Mouse (Mus musculus): ENCODE measurements around the gene Sema4c.

Sema4c gene

DNA sequence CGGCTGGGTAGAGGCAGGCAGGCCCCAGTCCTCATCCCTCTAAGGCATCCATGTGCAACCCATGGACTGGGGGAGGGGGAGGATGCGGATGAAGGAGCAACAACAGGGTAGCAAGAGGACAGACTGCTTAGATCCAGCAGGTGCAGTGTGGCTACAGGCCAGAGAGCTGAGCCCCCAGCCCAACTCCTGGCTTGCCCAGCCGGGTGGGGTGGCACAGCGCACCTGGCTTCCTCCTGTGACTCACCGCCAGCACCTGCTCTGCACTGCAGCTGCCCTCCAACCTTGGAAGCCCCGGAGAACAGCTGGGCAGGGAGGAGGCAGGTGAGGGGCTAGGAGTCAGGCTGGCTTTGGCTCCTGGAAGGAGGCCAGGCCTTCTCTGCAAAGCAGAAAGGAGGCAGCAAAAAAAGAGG is 21.8 kb upstream of the Sema4c start:
- DNase-seq (ENCODE audit: low spot score) = no peak

DNA sequence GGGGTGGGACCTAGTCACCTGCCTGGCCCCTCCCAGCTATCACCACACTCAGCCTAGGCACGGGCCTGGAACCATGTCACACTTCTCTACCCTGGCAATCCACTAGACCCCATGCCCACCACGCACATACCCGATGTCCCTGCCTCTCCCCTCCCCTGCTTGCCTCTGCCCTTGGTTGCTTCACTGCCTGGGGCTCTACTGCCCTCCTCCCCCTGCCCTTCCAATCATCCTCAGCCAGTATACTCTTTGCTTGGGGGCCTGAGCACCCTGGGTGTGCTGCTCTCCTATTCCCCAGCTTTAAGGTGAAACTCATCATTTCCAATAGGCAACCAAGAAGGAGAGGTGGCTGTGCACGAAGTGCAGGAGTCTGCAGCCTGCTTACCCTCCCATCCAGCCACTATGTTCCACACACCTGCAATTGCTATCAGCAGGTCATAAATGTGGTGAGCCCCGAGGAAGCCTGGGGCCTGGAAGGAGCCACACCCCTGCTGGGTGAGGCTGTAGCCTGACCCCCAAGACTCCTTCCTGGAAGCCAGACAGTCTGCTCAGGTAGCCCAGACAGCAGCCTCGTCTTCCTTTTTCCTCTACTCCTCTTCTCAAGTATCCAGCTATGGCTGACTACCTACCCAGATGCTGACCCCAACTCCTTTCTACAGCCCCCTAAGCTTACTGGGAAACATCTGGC is 19.0 kb upstream of the Sema4c start:
- DNase-seq (ENCODE audit: low spot score) = no peak

DNA sequence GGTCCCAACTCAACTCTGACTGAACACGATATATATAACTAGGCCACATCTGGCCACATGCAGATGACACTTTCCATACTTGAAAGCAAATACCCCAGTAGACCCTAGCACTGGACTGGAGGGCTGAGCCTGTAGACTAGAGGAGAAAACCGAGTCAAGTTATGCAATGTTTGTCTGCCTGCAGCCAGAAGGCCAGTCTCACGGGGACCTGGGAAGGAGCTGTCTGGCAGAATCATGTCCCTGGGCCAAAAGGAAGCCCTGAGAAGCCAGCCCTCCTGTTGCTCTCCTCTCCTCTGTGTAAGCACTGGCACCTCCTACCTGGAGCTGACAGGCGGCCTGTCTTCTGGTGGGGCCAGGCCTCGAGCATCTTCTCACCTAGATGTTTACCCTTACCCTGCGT is 17.2 kb upstream of the Sema4c start:
- DNase-seq (ENCODE audit: low spot score) = no peak

DNA sequence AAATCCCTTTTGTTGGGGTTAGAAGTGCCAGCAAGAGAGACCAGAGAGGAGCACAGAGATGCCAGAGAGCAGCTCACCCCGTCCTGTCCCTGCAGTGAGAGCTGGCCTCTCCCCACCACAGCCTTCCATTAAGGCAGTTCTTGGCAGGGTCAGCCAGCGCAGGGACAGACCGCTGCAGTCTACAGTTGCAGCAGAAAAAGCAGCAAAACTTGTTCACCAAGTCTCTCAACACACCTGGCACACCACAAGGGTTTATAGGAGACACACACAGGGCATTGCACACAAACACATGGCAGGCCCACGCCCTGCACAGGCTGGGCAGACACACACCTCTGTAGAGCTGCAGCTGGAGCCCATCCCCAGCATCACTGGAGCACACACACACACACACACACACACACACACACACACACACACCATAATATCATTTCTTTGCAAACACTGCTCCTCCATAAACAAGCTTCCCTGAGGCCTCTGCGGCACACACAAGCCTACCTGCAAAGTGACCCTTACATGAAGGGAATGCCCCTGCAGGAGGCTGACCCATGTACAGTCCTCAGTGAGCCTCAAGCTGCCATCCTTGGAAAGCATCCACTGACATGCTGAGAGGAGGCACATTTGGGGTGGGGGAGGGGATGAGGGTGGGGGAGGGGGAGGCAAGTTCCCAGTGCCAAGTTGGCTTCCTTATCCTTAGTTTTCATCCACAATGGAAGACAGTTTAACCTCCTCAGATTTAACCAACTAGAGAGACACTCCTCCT is 16.2 kb upstream of the Sema4c start:
- DNase-seq (ENCODE audit: low spot score) = no peak

DNA sequence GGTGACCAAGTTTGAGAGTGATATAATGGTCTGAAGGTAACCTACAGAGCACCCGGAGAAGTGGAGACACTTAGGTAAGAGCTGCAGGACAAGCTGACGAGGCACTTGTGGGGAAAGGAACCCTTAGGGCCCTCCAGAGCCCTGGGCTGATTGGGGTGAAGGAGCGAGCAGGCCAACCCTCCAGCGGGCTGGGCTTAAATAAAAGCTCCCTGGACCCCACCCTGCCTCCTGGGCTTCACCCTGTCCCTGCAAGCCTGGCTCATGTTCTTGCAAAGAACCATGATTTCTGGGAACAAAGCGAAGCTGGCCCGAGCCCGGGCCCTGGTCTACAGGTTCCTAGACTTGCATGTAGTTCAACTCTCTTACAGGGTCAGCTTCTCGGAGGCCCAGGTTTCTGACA is 15.4 kb upstream of the Sema4c start:
- DNase-seq (ENCODE audit: low spot score) = no peak

DNA sequence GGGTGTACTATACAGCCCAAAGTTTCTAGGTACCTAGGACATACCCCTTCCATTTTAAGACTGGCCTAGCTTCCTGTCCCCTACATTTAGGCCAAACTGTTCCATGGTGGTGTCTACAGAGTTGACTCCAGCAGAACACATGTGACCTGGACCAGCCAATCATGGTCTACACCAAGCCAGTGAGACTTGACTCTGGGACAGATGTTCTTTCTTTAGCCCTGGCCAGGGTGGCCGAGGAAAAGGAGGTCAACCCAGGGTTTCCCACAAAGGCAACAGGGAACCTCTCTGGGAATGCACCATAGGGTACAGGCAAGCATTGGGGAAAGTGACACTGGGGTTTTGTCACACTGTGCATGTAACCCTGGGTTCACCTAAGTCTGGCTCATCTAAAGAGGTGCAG is 14.6 kb upstream of the Sema4c start:
- DNase-seq (ENCODE audit: low spot score) = no peak

DNA sequence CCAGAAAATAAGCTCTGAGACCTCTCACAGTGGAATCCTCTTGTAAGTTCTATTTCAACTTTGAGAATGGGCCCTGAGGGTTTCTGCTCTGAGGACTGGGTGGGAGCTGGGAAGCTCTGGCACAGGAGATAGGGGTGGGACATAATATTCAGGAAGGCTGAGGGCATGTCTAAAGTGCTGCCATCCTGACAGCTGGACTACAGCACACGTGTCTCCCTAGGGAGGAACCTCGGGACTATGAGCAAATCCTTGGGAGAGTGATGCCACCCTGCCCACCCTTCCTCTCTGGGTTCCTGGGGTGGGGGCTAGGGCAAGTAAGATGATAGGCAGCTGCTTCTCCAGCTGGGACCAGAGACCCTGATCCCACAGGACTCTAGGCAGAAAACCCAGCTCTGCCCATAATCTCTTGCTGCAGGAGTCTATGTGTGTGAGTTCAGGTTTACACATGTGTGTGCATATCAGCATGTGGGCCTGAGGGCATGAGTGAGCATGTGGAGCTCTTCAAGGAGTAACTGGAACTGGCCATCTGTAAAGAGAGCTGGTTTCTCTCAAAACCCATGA is 14.1 kb upstream of the Sema4c start:
- no peak for DNase-seq (ENCODE audit: low spot score)

DNA sequence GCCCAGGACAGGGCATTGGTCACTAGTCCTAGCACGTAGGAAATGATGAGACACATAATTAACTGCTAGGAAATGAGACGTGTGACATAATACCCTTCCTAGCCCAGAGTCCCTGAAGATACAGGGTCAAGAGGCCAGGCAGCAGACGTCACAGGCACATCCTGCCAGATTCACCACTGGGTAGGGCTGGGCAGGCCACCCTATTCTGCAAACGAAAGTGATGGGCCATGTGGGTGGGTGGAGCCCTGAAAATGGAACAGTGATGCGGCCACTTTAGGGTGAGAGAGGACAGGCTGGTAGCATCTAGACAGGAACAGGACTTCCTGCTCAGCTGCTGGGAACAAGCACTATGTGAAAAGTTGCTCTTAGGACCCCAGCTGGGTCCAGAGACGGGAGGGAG is 13.5 kb upstream of the Sema4c start:
- peak; percentile 85 for DNase-seq (ENCODE audit: low spot score)

DNA sequence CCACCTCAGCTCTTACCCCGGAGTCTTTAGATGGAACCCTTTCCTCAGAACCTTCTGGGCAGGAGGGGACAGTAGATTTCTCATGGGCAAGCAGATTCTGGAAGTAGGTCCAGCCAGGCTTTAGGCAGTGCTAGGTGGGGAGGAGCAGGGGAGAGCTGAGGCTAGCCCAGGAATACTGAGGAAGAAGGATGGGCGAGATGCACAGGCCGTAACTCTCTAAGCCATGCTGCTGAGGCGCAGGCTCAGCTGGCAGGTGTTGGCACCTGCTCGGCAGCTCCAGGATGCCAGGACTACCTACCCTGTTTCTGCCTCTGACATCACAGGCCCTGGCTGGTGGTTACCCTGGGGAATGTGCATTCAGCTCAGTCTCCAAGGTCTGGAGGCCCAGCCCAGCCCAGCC is 12.2 kb upstream of the Sema4c start:
- DNase-seq (ENCODE audit: low spot score) = no peak

DNA sequence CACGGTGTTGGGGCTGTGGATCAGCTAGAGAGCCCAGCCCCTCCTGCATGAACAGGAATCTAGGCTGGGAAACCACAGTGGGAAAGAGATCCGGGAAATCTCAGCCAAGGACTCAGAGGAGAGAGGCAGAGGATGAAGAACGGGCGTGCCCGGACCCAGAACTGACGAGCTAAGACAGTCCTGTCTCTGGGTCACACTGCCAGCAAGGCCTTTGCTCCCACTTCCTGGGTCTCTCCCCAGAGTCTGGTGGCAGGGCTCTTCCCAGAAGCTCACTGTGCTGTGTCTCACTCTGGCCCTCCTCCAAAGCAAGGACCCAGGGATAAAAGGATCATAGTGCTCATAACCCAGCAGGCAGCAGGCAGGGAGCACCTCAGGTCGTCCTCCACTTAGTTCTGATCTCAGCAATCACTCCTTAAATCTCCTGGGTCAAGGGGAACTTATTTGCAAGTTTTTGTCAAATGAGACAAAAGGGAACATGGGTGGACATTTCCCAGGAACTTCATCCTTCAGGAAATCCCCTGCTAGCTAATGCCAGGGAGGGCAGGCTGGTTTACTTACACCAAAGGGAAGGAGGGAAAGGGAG is 11.6 kb upstream of the Sema4c start:
- no peak for DNase-seq (ENCODE audit: low spot score)

DNA sequence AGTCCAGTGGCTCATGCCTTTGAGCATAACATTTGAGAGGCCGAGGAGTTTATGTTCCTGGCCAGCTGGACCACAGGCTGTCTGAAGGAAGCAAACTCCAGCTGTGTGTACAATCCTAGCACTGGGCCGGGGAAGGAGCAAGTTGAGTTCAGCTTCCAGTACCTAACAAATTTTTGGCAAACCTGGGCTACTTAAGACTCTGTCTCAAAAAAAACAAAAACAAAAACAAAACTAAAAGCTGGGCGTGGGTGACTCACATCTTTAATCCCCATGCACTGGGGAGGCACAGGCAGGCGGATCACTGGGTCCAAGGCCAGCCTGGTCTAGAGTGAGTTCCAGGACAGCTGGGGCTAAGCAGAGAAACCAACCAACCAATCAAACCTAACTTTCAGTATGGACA is 10.6 kb upstream of the Sema4c start:
- no peak for DNase-seq (ENCODE audit: low spot score)

DNA sequence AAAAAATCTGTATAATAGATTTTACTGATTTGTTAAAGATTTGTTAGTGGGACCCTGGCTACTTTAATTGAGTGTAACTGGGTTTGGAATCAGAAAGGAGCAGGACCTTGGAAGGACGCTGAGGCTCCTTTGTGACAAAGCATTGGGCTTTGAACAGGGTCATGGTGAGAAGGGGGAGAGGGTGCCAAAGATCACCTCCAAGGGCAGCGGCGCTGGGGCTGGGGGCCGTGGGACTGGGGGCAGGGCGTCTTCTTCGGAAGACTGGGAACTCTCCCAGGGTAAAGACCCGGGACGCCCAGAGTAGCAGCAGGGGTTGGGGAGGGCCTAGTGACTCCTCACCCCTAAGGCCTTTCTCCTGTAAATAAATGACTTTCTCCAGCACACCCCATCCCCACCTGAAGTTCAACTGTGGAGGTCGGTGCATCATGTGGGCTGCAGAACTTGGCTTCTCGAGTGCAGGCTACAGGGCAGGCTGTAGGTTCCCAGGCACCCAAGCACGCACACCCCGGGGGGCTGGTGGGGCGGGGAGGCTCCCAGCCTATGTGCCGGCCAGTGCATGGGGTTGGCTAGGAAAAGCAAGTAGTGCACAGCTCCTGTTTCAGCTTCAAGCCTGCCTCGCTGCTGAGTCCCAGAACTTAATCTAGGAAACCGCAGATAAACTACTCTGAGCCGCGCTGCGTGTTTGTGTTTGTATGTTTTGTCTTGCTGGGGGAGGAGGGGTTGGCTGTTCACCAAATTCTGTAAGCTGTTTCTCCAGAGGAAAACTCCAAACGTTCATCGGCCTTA is 9.9 kb upstream of the Sema4c start:
- no peak for DNase-seq (ENCODE audit: low spot score)

DNA sequence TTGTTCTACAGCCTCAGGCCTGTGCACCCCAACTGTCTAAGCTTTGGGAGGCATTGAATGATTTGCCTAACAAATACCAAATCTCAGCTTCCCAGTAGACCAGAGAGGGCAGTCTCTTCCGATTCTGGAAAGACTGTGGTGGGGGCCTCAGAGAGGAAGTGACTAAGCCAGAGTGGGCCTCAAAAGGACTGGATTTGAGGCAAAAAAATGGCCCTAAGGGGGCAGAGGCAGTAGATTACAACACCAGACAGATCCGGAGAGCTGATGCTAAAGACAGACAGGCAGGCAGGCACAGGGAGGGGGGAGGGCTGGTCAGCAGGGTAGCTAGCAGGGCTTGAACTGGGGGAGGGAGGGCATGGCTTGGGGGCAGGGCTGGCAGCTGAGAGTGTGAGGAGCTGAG is 8.3 kb upstream of the Sema4c start:
- no peak for DNase-seq (ENCODE audit: low spot score)

DNA sequence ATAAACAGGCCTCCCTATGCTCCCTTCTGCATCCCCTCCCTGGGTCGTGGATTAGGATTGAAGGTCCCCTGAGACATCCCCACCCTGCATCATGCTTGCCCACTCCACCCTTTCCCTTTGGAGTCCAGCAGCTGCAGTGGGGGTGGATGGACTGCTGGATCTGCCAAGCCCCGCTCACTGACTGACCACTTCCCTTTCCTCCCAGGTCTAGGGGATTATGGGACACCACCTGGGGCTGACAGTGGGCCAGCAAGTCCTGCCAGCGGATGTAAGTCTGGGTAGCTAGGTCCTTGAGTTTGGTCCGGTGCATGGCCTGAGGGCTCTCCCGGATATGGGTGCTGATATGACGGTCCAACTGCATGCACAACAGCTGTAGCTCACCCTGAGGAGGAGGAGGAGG is 6.0 kb upstream of the Sema4c start:
- DNase-seq (ENCODE audit: low spot score) = no peak

DNA sequence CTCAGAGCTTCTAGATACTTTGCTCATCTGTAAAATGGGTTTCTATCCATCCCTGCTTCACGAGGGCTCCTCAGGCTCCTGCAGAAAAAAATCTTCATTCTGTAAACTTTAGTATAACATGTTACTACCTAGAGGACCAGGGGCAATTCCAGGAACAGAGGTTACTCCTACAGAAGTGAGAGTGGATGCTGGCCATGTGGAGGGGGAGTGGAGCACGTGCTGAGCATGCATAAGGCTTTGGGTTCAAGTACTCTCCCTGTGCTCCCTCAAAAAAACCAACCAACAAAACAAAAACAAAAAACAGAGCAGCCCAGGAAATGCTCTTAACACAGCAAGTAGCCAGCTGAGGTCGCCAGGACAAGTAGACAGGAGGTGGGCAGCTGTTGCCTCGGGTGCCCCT is 5.5 kb upstream of the Sema4c start:
- no peak for DNase-seq (ENCODE audit: low spot score)

DNA sequence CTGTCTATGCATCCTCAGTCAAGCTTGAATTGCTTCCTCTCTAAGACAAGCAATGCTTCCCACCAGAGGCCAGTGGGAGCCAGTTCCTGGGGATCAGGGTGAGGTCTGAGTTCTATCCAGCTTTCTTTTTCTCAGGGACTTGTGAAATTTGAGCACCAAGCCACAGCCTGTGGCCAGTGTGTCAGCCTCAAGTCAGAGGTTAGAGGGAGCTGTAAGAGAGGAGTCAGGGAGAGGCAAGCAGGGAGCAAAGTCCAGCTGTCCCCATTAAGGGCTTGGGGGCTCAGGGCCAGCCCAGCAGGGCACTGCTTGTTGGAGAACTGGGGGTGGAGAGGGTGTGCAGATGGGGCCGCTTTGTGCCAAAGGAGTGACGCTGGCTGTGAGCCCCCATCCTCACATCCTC is 5.0 kb upstream of the Sema4c start:
- DNase-seq (ENCODE audit: low spot score) = no peak

DNA sequence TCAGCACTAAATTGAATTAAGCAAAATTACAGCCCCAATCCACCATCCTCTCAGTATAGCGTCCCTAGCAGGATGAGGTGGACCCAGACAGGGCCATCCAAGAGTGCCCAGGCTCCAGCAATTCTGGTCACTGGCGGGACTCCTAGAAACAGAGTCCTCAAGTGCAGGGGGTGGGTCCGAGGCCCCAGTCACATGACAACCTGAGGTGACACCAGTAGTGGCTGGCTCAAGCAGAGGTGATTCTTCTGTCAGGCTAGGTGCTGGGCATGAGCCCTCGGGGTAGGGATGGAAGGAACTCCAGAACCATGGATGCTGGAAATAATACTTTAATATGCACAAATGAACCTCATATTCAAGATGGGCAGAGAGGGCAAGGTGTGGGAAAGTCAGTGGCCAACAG is 4.2 kb upstream of the Sema4c start:
- DNase-seq (ENCODE audit: low spot score) = no peak

DNA sequence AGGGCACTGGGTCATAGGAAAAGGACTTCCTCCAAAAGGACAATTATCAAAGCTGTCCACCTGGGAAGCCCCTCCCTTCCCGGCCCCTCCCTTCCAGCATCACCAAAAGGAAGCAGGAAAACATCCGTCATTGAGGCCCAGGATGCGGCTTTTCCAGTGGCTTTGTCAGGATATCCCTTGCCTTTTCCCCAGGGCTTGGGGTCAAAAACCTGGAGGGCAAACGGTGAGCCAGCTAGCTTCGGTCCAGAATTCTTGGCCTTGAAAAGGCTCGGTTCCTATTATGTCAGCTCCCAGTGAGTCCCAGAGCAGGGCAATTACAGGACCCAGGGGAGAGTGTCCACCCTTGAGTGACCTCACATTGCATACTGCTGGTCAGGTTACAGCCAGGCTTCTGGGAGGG is 2.8 kb upstream of the Sema4c start:
- no peak for DNase-seq (ENCODE audit: low spot score)

DNA sequence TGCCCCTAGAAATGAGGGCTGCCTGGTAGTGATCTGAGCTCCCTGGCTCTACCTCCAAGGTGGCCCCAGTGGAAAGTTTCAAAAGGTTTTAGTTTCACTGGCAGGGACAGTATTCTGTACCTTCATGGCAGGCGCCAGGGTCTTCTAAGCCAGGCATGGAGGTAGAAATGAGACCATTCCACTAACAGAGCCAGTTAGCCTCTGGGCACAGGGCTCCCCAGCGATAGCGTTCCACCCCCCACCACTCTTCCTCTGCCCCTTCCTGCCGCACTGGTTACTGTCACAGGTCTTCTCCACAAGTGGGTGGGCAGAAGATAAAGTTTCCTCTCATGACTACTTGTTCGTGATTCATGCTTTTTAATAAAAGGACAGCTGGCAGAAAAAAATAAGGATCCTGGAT is 1.7 kb upstream of the Sema4c start:
- DNase-seq (ENCODE audit: low spot score) = no peak

DNA sequence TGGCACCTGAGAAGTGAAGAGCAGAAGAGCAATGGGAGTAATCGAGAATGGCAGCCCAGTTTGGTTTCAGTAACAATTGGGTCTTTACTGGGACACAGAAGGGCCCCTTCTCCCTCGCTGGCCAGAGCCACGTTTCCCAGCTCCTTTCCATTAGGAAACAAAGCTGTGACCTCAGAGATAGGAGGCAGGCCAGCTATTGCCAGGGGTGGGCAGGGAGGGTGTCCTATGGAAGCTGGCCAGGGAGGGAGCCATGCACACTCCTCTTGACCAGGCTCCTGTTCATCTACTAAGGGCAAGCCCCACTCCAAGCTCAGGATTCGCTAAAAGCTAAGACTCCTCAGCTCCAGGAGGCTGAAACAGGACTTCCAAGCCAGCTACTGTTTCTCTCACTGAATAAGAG is 1.1 kb upstream of the Sema4c start:
- DNase-seq (ENCODE audit: low spot score) = no peak

DNA sequence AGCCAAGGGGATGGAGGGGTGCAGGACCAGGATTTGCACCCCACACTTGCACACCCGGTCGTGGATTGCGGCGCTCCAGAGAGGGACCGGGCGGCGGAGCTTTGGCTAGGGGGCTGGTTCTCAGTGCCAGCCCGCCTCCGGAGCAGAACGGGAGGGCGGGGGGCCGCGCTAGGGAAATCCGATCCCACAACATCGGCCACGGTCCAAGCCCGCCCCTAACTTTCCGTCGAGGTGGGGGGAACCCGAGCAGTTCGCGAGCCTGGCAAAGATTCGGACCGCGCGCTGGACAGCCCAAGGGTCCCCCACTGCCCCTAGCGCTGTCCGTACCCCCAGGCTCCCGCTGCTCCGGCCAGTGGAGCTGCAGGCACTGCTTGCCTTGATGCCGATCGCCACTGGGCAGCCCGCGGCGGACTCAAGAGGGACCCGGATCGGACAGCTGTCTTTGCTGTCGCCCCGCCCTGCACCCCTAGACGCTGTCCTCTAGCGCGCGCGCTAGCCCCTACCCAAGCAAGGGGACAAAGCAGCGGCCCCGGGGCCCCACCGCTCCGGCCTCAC is 615 bp downstream of the Sema4c start:
- peak; percentile 88 for DNase-seq (ENCODE audit: low spot score)
